Mouse (Mus musculus) layer of hippocampus, adult 18-20 months (tissue): ENCODE data around the gene Ccdc82. TPM values are rescaled to one million over a fixed set of nuclear protein-coding genes. Genes with fewer than 3 reads are reported as not detected.

Source experiments
- DNase-seq, 2 experiments: peaks; one replicate each; pipeline ENCODE4 v3.0.0; 2022; ENCODE audit warnings: low spot score in 2 of 2
- long read RNA-seq: library from polyadenylated mRNA; stranded (forward); transcript quantifications from one replicate; pipeline ENCODE4 v2.0.0, GENCODE M21; 2021
- total RNA-seq, 2 experiments: library from RNA; stranded (reverse); gene quantifications; 2 replicates each; pipeline ENCODE4 v1.2.3; 2021

Gene Ccdc82
- total RNA-seq = 10 to 100 TPM; 16.1 to 16.8 TPM
- long read RNA-seq, full-length matches to known transcripts = 7 of 13 reads
- long read RNA-seq, partial matches to known transcripts = 1 of 13 reads
- long read RNA-seq, other reads (novel, unspliced or antisense) = 5 of 13 reads

GRCm38 (mm10) chr9:13246815-13247638 lies at the start of gene Ccdc82:
TSS of gene Ccdc82 (plus strand) at chr9:13246955.
- DNase-seq = peak; percentile 63 to 79

- no peak for DNase-seq
These were observed 46.7 kb upstream of the Ccdc82 start for GRCm38 (mm10) chr9:13200079-13200478.

DNA sequence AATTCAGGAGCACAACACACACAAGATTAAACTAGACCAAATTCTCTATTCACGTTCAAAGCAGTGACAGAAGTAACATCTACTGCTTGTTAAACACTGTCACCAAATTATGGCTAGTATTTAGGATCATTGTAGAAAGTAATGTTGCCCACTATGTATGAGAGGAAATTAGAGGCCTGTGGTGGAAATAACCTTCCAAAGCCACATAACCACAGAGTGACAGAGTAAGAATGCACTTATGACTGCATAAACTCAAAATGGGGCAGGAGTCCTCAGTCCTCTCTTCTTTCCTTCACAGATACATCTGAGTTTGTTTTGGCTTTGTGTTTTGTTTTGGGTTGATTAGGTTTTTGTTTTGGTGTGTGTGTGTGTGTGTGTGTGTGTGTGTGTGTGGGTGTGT lies 43.6 kb upstream of the Ccdc82 start:
- no peak for DNase-seq

- no peak for DNase-seq
These were observed 43.1 kb upstream of the Ccdc82 start for GRCm38 (mm10) chr9:13203681-13204080.

- no peak for DNase-seq
These were observed 40.4 kb upstream of the Ccdc82 start for GRCm38 (mm10) chr9:13206369-13206768.

GRCm38 (mm10) chr9:13225872-13226271 lies 20.9 kb upstream of the Ccdc82 start:
- DNase-seq = no peak

DNA sequence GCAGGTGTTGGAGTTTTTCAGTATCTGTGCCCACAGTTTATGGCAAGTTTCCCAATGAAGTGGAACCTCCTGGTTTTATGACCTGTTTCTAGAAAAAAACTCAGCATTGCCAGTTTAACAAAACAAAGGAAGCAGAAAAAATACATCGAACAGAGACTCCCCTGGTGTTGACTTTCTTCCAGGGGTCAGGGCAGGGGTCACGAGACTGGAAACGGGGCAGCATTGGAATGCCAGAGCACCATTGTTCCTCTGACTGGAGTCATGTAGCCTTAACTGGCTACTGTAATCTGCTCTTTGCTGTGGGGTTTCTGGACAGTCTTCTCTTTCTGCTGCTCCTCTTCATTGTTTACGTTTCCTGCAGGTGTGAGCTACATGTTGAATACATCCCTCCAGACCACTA lies 16.2 kb upstream of the Ccdc82 start:
- no peak for DNase-seq

- peak in 1 of 2 experiments; percentile 52 for DNase-seq
These were observed 15.1 kb upstream of the Ccdc82 start for GRCm38 (mm10) chr9:13231545-13232216.

- peak in 1 of 2 experiments; percentile 53 for DNase-seq
These were observed 4.4 kb upstream of the Ccdc82 start for GRCm38 (mm10) chr9:13242321-13242720.

GRCm38 (mm10) chr9:13245481-13245880 lies 1.3 kb upstream of the Ccdc82 start, which contains the start of gene Jrkl:
TSS of gene Jrkl (minus strand) at chr9:13245829.
- DNase-seq = peak in 1 of 2 experiments; percentile 42

DNA sequence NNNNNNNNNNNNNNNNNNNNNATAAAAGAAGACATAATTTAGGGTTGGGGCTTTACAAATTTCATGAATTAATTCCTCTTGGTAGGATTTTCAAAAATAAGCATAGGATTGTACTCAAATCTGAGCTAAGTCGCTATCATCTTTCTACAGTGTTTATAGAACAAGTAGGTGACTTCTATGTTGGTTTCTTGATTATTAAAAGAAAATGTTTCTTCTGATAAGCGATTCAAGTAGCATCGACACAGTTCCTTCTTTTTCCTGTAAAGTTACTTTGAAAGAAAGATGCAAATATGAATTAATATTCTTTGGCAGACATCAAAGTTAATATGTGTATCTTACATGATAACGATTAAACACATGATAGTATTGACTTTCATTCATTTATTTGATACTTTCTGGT lies 1.3 kb downstream of the Ccdc82 start:
- DNase-seq = no peak

DNA sequence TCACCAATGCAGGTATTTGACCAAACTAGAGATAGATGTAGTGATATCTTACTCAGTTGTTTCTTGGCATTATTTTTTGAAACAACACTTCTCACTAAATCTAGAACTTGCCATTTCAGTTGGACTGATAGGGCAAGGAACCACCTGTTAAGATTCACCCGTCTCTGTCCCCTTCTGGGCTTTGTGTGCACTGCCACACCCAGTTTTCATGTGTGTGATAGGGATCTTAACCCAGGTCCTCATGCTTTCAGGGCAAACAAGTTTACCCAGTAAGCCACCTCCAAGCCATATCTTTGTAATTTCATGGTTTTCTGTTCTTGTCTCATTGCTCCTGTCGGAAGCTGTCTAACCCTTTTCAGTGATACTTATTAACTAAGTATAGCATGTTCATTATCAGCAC lies 4.5 kb downstream of the Ccdc82 start:
- no peak for DNase-seq

- no peak for DNase-seq
These were observed 10.0 kb downstream of the Ccdc82 start for GRCm38 (mm10) chr9:13256726-13257125.

GRCm38 (mm10) chr9:13258173-13258572 lies 11.4 kb downstream of the Ccdc82 start:
- no peak for DNase-seq

DNA sequence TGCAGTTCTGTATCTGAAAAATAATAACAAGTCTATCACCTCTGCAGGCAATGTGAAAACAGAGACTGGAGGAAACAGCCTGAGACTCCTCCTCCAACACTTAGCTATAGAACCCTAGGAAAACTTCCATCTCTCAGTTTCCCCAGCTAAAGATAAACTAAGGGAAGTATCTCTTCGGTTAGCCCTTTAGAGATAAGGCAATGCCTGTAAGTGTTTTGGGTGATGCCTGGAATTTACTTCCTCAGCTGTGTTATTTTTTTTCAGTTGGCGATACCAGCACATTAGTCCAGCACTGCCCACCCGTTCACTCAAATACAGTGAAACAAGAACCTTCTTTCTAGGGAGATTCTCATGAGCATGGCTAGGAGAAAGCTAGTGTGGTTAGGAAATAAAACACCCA lies 14.2 kb downstream of the Ccdc82 start:
- DNase-seq = no peak

- DNase-seq = no peak
These were observed 26.5 kb downstream of the Ccdc82 start for GRCm38 (mm10) chr9:13273219-13273618.

DNA sequence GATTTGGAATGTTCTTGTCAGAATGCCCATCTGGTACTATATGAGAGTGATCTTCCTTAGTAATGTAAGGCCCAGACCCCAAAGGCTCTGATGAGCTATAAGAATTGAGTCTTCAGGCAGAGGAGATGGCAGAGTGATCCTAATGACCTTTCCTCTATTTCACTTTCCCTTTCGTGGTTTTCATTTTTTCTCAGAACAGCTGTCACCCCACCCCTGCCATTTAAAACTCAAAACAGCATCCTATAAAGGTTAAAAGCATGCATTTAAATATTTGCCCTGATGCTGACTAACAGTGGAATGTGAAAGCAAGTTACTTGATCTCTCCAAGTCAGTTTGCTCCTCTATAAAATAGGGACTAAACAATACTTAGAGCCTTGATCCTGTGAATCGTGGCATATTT lies 40.7 kb downstream of the Ccdc82 start:
- DNase-seq = no peak

DNA sequence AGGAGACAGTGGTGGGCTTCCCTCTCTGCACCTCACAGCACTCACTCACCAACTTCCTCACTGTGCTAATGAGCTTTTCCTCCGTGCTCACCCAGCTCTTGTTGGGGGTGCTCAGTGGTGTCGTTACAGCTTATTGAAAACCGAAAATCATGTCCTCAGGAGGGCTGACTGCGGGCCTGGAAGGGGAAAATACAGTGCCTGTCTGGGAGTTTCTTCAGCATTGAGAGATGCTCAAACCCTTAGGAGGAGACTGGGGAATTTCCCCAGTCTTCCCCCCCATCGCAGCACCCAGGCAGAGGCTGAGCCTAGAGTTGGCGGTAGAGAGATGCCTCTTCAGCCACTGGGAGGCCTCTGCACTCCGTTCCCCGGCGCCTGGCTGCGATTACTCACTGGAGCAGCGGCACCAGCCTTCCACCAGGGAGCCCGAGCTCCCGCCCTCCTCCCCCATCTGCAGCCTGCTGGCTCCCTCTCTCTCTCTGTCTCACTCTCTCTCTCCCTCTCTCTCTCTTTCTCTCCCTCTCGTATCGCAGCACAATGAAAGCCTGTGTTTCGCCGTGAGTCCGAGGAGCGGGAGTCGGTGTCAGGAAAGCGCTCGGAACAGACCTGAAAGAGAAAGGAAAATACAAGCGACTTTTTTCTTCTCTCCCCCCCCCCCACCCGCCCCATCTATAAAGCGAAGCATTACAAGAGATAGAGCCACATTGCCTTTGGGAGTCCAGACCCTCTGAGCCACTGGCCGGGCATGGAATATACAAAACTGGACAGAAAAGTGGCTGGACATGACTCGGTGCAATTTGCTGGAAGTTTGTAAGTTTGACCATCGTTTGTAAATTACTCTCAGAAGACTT lies 49.7 kb downstream of the Ccdc82 start:
- peak; percentile 87 to 93 for DNase-seq

DNA sequence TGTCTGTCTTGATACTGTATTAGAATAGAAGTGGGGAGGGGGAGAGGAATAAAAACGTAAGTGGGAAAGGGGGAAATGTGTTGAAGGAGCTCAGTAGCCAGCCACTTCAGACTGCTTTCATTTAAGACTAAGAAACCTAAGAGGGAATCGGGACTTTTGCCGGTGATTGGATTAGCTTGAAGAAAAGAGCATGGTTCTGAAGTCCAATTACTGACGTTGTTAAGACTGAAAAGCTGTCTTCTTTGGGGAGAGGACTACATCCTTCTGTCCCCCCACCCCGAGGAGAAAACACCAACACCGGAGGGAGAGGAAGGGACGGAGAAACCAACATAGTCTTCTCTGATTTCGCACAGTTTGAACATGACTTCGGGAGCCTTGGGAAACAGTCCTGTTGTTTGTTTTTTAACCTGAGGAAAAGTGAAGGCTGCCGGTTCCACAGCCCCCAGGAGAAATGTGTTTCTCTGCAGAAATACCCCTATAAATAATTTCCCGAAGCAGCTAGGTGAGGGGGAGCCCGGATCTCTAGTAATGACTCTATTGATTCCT lies 50.4 kb downstream of the Ccdc82 start:
- DNase-seq = no peak

- peak; percentile 52 to 65 for DNase-seq
These were observed 51.1 kb downstream of the Ccdc82 start, which contains the start of gene Maml2 for GRCm38 (mm10) chr9:13297668-13298512. TSS of gene Maml2 (plus strand) at chr9:13297957.
